Mouse (Mus musculus) myocyte (in vitro differentiated cells): ENCODE measurements around the gene Ccdc24.

Source experiments
- MYOD1 ChIP-seq, 3 experiments: IDR thresholded peaks; one replicate each; pipeline ENCODE4 v1.6.1; 2011; ENCODE audit warnings: control low read depth in 2 of 3, low read depth in 2 of 3, mild to moderate bottlenecking in 2 of 3, moderate library complexity in 1 of 3; ENCODE audit not compliant: insufficient read length in 2 of 3, control insufficient read depth in 1 of 3
- REST ChIP-seq: IDR thresholded peaks from one replicate; pipeline ENCODE4 v1.6.1; 2011; ENCODE audit warnings: mild to moderate bottlenecking, control low read depth, moderate library complexity; ENCODE audit not compliant: insufficient read depth, insufficient read length

DNA sequence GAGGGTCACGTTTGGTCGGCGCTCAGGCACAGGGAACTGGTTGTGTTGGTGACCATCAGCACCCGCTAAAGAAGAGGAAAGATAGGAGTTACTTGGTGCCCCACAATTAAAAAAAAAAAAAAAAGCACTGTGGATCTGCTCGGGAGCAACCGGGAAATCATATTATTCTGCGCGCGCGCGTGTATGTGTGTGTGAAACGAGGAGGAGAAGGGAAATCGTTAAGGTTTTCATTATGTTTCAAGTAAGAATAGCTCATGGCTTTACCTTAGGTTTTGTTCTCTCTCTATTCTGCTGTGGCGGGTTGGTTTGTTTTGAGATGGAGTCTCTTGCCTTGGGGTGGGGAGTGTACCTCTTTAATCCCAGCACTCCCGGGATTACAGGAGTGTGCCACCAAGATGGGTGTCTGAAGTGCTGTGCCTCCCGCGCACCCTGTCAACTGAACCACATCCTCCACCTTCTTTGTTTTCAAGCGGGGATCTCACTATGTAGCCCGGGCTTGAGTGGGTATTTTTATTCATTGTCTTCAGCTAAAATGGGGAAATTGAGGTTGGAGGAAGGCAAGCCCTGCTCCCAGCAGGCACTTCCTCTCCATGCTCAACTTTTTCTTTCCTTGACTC is 43.2 kb upstream of the Ccdc24 start:
- TF ChIP-seq REST, result no peak
- TF ChIP-seq MYOD1 (IDR thresholded peaks at IDR 0.05; ENCODE audit: control insufficient read depth in 1 of 3, insufficient read length in 2 of 3, low read depth in 2 of 3), result no peak
